Mouse (Mus musculus) forebrain, postnatal 0 days (tissue): ENCODE data around the gene Ehf. TPM values are rescaled to one million over a fixed set of nuclear protein-coding genes. Genes with fewer than 3 reads are reported as not detected.

Source experiments
- ATAC-seq: fragments of 200-750 bp; cut with Nextera tagmentation; 2 replicates; pipeline ENCODE4 v1.8.0; 2017; ENCODE audit warnings: mild to moderate bottlenecking, moderate library complexity
- DNase-seq: peaks from one replicate; pipeline ENCODE4 v3.0.0-alpha.2; 2015
- H3K27ac ChIP-seq: fragments of 300-500 bp; sonication (generic); 2 replicates; pipeline ENCODE4 v1.5.1; 2014; ENCODE audit warnings: low read depth, mild to moderate bottlenecking, antibody characterized with exemption, low read length, moderate library complexity, mixed read lengths
- H3K27me3 ChIP-seq: fragments of 300-500 bp; sonication (generic); 2 replicates; pipeline ENCODE4 v1.6.1; 2014; ENCODE audit warnings: mild to moderate bottlenecking, low read length, mixed read lengths; ENCODE audit not compliant: insufficient read depth
- H3K36me3 ChIP-seq: fragments of 300-500 bp; sonication (generic); 2 replicates; pipeline ENCODE4 v1.6.1; 2014; ENCODE audit warnings: mild to moderate bottlenecking, moderate library complexity; ENCODE audit not compliant: insufficient read depth
- H3K4me1 ChIP-seq: fragments of 300-500 bp; sonication (generic); 2 replicates; pipeline ENCODE4 v1.6.1; 2014; ENCODE audit warnings: antibody characterized with exemption; ENCODE audit not compliant: insufficient read depth
- H3K4me2 ChIP-seq: fragments of 300-500 bp; sonication (generic); 2 replicates; pipeline ENCODE4 v1.6.1; 2014; ENCODE audit warnings: low read depth, mild to moderate bottlenecking, moderate library complexity
- H3K4me3 ChIP-seq: fragments of 300-500 bp; sonication (generic); 2 replicates; pipeline ENCODE4 v1.5.1; 2014; ENCODE audit warnings: low read depth, low read length, mixed read lengths
- H3K9ac ChIP-seq: fragments of 300-500 bp; sonication (generic); 2 replicates; pipeline ENCODE4 v1.6.1; 2014; ENCODE audit warnings: mild to moderate bottlenecking
- H3K9me3 ChIP-seq: fragments of 300-500 bp; sonication (generic); 2 replicates; pipeline ENCODE4 v1.6.1; 2016; ENCODE audit warnings: low read length
- CTCF ChIP-seq: sonication (generic); IDR thresholded peaks from 2 replicates; pipeline ENCODE4 v1.5.1; 2016; ENCODE audit warnings: antibody characterized with exemption, control low read depth, low read depth
- WGBS: fragments of 180-500 bp; shearing (Covaris S2); extraction: QIAGEN DNeasy Blood & Tissue Kit; methylation state at CpG from one replicate; pipeline ENCODE4 v1.1.7; 2014; 5-methylcytosine and 5-hydroxymethylcytosine counted together
- polyA plus RNA-seq: library from polyadenylated mRNA; unstranded; fragments of >200 nt; fragmentation: Nextera tagmentation; extraction: Ambion mirVana; gene quantifications from 2 replicates; pipeline ENCODE4 v1.2.1, GENCODE M21; 2015
- total RNA-seq: library from RNA; depleted of rRNA; stranded (reverse); fragments of >200 nt; gene quantifications from 2 replicates; pipeline ENCODE4 v1.2.3, GENCODE M21; 2014

Gene Ehf
- total and polyA plus RNA-seq, 2 experiments from 2014 or later = 0.07 to 1.1 TPM

DNA sequence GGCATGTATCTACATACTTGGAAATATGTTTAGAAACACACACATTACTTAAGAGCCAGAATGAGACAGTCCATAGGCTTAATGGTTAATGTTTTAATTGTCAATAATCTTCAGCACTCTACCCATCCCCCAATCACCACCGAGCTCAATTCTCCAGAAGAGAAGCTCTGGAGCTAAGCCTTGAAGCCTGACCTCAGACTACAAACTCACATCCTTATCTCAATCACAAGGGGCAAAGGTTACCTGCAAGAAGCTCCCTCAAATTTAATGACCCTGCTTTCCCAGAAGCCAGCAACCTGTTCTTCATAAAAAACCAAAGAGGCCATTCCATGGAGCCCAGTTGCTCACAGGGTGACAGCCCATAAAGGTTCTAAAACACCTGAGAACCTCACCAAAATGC, 19.1 kb upstream of the Ehf start:
- 85% methylated on average over 1 of the region's 1 CpGs for whole genome bisulfite sequencing
- no peak overlapping the region for H3K4me3 ChIP-seq
- no peak for DNase-seq

DNA sequence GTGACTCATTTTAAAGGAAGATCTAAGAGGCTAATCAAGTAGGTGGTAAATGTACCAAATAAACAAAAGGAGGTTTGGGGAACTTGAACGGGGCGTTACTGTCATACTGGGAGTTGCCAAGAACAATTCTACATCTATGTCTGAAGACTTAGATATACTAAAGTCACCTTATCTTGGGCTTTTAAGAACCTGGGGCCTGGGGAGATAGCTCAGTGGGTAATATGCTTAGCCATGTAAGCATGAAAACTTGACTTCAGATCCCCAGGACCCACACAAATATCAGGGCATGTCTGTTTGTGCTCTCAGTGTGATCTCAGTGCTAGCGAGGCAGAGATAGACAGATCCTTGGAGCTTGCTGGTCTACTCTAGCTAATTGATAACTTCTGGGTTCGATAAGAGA, 18.6 kb upstream of the Ehf start:
- no peak overlapping the region for H3K27ac ChIP-seq
- H3K9ac ChIP-seq = no peak overlapping the region
- H3K4me3 ChIP-seq = no peak overlapping the region
- no peaks in the 10 kb centered on the region for H3K36me3 ChIP-seq
- no peaks in the 10 kb centered on the region for H3K27me3 ChIP-seq
- no peaks in the 10 kb centered on the region for H3K9me3 ChIP-seq
- WGBS = 86% methylated on average over 4 of the region's 4 CpGs
- no peak for ATAC-seq
- no peaks in the 10 kb centered on the region for H3K4me1 ChIP-seq
- DNase-seq = no peak
- TF ChIP-seq CTCF = no peak
- H3K4me2 ChIP-seq = no peak overlapping the region

More for the DNA sequence above, 19.1 kb upstream of the Ehf start:
- Histone ChIP-seq H3K36me3 (no peaks in the 10 kb centered on the region), H3K9ac (no peak overlapping the region), H3K27ac (no peak overlapping the region), H3K4me1 (no peaks in the 10 kb centered on the region), H3K4me2 (no peak overlapping the region), H3K27me3 (no peaks in the 10 kb centered on the region), H3K9me3 (no peaks in the 10 kb centered on the region)
- no peak for TF ChIP-seq CTCF
- ATAC-seq = no peak

DNA sequence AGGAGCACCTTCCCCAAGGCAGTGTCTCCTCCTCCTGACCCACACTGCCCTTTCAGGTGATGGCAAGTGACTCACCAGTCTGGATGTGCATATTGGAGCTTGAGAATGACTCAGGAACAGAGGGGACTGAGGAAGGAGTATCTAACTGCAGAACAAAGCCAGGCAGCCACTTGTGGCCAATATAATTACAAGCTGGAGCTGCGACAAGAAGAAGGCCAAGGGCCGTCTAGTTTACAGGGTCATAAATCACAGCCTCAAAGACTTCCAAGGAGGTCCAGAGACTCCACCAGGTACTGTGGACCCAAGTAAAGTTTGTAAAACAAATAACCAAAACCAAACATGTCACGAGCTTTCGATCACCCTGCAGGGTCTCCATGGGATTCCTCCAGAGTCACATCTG, 10.9 kb upstream of the Ehf start:
- no peaks in the 10 kb centered on the region for H3K36me3 ChIP-seq
- H3K9ac ChIP-seq = no peak overlapping the region
- TF ChIP-seq CTCF = no peak
- no peaks in the 10 kb centered on the region for H3K9me3 ChIP-seq
- H3K4me2 ChIP-seq = no peak overlapping the region
- H3K4me3 ChIP-seq = no peak overlapping the region
- H3K27ac ChIP-seq = no peak overlapping the region
- no peaks in the 10 kb centered on the region for H3K27me3 ChIP-seq
- DNase-seq = no peak
- H3K4me1 ChIP-seq = no peaks in the 10 kb centered on the region
- WGBS = 90% methylated on average over 4 of the region's 4 CpGs
- no peak for ATAC-seq

DNA sequence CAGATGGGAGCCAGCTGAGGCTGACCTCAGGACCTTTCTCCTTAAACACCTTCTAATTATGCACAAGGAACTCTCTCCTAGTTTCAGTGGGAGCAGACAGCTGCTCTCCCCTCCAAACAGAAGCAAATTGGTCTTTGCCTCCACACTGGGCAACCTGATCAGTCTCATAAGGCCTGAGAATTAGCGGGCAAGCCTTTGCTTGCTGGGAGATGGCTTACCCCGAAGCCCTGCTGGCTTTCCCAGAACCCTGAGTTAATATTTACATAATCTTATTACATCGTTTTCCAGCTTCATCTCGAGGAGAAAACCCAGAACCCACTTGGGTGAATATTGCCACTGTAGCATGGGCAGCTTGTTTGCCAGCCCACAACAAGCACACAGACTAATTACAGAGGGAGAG, 9.6 kb upstream of the Ehf start:
- TF ChIP-seq CTCF = no peak
- Histone ChIP-seq H3K4me2 (no peak overlapping the region), H3K4me1 (no peaks in the 10 kb centered on the region), H3K36me3 (no peaks in the 10 kb centered on the region), H3K9ac (no peak overlapping the region), H3K27ac (no peak overlapping the region), H3K27me3 (no peaks in the 10 kb centered on the region), H3K4me3 (no peak overlapping the region), H3K9me3 (no peaks in the 10 kb centered on the region)
- DNase-seq = no peak
- no peak for ATAC-seq
- WGBS = 48% methylated on average over 4 of the region's 4 CpGs

DNA sequence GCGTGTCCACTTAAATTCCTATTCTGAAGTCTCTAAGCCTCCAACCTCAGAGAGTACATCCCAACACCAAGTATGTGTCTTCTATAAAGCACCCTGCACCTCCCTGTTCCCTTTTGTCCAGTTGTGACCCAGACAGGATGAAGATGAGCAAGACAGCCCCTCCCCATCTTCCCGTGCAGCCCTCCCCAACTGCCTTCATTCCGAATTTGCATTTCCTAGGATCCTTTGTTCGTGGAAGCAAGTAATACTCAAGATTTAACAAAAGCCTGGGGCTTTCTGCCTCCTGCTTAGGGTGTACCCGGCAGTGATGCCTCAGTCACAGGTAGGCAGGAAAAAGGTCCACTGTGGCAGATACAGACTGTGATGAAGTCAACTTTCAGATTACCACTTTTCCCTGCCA, 7.6 kb upstream of the Ehf start:
- ATAC-seq (no peak), DNase-seq (no peak)
- Histone ChIP-seq H3K27me3 (no peaks in the 10 kb centered on the region), H3K4me3 (no peak overlapping the region), H3K9ac (no peak overlapping the region), H3K36me3 (no peaks in the 10 kb centered on the region), H3K4me1 (no peaks in the 10 kb centered on the region), H3K9me3 (no peaks in the 10 kb centered on the region), H3K4me2 (no peak overlapping the region), H3K27ac (no peak overlapping the region)
- WGBS = 32% methylated on average over 5 of the region's 5 CpGs
- no peak for TF ChIP-seq CTCF

DNA sequence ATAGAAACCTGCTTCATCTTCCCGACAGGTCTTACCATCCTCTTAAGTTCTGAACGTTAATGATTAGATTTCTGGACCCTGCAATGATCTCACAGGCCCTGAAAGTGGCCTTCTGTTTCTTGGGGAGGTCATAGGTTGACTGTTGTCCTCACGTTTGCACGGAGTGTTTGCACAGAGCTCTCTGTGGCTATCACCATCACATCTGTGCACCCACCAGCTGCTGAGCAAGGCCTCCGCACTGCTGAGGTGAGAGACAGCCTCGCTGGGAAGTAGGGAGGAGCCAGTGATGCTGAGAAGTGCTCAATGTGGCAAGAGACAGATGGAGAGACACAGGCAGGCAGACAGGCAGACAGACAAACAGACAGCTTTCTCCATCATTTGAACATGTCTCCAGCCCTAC, 3.6 kb upstream of the Ehf start:
- WGBS = 64% methylated on average over 6 of the region's 6 CpGs
- Histone ChIP-seq H3K9me3 (no peaks in the 10 kb centered on the region), H3K9ac (no peak overlapping the region), H3K4me3 (no peak overlapping the region), H3K4me2 (no peak overlapping the region), H3K36me3 (no peaks in the 10 kb centered on the region), H3K27ac (no peak overlapping the region), H3K4me1 (no peaks in the 10 kb centered on the region), H3K27me3 (no peaks in the 10 kb centered on the region)
- TF ChIP-seq CTCF = no peak
- DNase-seq (no peak), ATAC-seq (no peak)

DNA sequence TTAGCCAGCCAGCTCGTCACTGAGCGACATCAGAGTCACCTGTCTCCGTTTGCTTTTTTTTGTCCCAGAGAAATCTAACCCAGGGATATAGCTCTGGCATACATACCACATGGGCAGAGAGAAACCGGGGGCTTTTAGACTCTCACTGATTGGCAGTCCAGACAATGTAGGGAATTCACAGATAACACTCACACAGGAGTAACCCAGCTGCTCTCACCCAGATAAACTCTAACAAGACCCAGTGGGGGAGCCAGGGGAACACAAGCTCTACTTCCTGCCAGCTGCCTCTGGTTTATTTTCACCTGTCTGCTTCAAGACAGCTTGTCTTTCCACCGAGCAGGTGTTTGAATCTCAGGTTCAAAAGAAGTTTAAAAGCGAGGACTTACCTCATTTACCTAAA, 409 bp downstream of the Ehf start:
- H3K27me3 ChIP-seq = no peaks in the 10 kb centered on the region
- no peak overlapping the region for H3K4me2 ChIP-seq
- H3K9me3 ChIP-seq = no peaks in the 10 kb centered on the region
- H3K9ac ChIP-seq = no peak overlapping the region
- DNase-seq = no peak
- H3K4me3 ChIP-seq = no peak overlapping the region
- no peak overlapping the region for H3K27ac ChIP-seq
- WGBS = 71% methylated on average over 6 of the region's 6 CpGs
- TF ChIP-seq CTCF = no peak
- no peaks in the 10 kb centered on the region for H3K4me1 ChIP-seq
- H3K36me3 ChIP-seq = no peaks in the 10 kb centered on the region
- ATAC-seq = no peak

DNA sequence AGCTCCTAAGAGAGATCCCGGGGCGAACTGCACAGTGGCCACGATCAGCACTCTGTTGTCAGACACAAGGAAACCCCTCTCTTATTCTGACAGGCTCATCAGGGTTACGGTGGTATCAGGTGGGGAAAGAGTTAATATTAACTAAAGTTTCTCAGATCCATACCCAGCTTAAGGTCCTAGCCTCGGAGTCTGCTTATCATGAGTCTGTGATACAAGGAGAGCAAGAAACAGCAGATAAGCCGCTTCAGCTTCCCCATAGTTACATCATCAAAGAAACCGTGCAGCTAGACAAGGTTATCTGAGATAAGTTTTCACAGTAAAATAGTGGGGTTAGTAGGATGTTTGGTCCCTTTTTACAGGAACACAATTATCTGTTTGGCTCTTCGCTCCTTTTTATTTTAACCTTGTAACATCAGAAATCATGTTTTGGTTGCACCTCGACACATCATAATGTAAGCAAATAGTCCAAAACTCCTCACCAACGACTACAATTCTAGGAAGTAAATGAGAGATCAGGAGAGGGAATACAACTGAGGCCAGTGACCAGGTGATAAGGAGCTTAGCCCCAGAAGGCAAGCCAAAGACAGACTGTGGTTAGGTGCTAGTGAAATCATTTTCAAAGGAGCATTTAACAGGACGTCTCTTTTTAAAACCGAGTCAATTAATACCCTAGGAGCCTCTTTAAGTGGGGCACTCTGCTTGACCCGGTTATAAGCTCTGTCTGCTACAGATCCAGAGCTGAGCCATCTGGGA, 4.2 kb downstream of the Ehf start:
- Histone ChIP-seq H3K9ac (no peak overlapping the region), H3K27ac (no peak overlapping the region), H3K36me3 (no peaks in the 10 kb centered on the region), H3K4me2 (no peak overlapping the region), H3K4me1 (no peaks in the 10 kb centered on the region), H3K9me3 (no peaks in the 10 kb centered on the region), H3K4me3 (no peak overlapping the region), H3K27me3 (no peaks in the 10 kb centered on the region)
- no peak for DNase-seq
- WGBS = 81% methylated on average over 13 of the region's 13 CpGs
- TF ChIP-seq CTCF = no peak
- no peak for ATAC-seq
